Mouse (Mus musculus) small intestine, adult 2 months (tissue): ENCODE results near the gene Zfp871. TPM values are rescaled to one million over a fixed set of nuclear protein-coding genes. Genes with fewer than 3 reads are reported as not detected.

ENCODE experiments used
- H3K27ac ChIP-seq: fragments of 200-500 bp; 2 replicates; pipeline ENCODE4 v1.5.1; 2012; ENCODE audit warnings: low read depth, low read length, control low read depth, inconsistent platforms; ENCODE audit not compliant: insufficient read depth
- H3K27me3 ChIP-seq: fragments of 200-500 bp; 2 replicates; pipeline ENCODE4 v1.6.1; 2012; ENCODE audit warnings: mild to moderate bottlenecking, moderate library complexity, low read length, inconsistent platforms; ENCODE audit not compliant: control insufficient read depth, insufficient read depth
- H3K36me3 ChIP-seq: fragments of 200-500 bp; 2 replicates; pipeline ENCODE4 v1.6.1; 2012; ENCODE audit warnings: mild to moderate bottlenecking, low read length, control low read depth, inconsistent platforms; ENCODE audit not compliant: control insufficient read depth, insufficient read depth
- H3K4me1 ChIP-seq: fragments of 200-500 bp; 2 replicates; pipeline ENCODE4 v1.6.1; 2012; ENCODE audit warnings: low read length, inconsistent platforms, mixed read lengths; ENCODE audit not compliant: control insufficient read depth, insufficient read depth, insufficient read length
- H3K4me3 ChIP-seq: fragments of 200-500 bp; 2 replicates; pipeline ENCODE4 v1.5.1; 2012; ENCODE audit warnings: low read depth, mild to moderate bottlenecking, control low read depth, inconsistent platforms, low read length, moderate library complexity
- CTCF ChIP-seq: fragments of 200-500 bp; IDR thresholded peaks from 2 replicates; pipeline ENCODE4 v1.5.1; 2012; ENCODE audit warnings: low read depth, mild to moderate bottlenecking, control low read depth, inconsistent platforms, low read length, moderate library complexity, mixed read lengths; ENCODE audit not compliant: insufficient replicate concordance, insufficient read length; ENCODE audit errors: extremely low read depth
- POLR2A ChIP-seq: fragments of 200-500 bp; IDR thresholded peaks from 2 replicates; pipeline ENCODE4 v1.6.1; 2012; ENCODE audit warnings: low read depth, mild to moderate bottlenecking, control low read depth, inconsistent platforms, low read length, moderate library complexity
- whole genome bisulfite sequencing: fragments of 180-500 bp; shearing (Covaris S2); methylation state at CpG from one replicate; pipeline ENCODE4 v1.1.7; 2018; 5-methylcytosine and 5-hydroxymethylcytosine counted together
- polyA plus RNA-seq: library from polyadenylated mRNA; depleted of rRNA; stranded (reverse); fragments of >200 nt; gene quantifications from 2 replicates; pipeline ENCODE4 v1.2.3, GENCODE M21; 2012

Gene Zfp871
- polyA plus RNA-seq, 1 experiment = 6.1 TPM

- TF ChIP-seq CTCF (no peak), POLR2A (no peak)
- H3K27ac ChIP-seq = no peak overlapping the region
- WGBS = 94% methylated on average over 3 of the region's 3 CpGs
- 0 out of 2 replicates have a peak, but pooled peaks cover 1% of the 10 kb centered on the region for H3K4me1 ChIP-seq
- peaks cover 48% of the 10 kb centered on the region for H3K36me3 ChIP-seq
- no peak overlapping the region for H3K4me3 ChIP-seq
- H3K27me3 ChIP-seq = no peaks in the 10 kb centered on the region
Observed at GRCm38 (mm10) chr17:32777564-32777963, 10.5 kb downstream of the Zfp871 start.

- TF ChIP-seq CTCF (no peak), POLR2A (no peak)
- Histone ChIP-seq H3K4me1 (no peaks in the 10 kb centered on the region), H3K27ac (no peak overlapping the region), H3K27me3 (no peaks in the 10 kb centered on the region), H3K4me3 (no peak overlapping the region), H3K36me3 (peaks cover 52% of the 10 kb centered on the region)
- WGBS = 41% methylated on average over 1 of the region's 1 CpGs
Observed at GRCm38 (mm10) chr17:32771213-32771612, 16.9 kb downstream of the Zfp871 start.

- Histone ChIP-seq H3K36me3 (peaks cover 26% of the 10 kb centered on the region), H3K27me3 (no peaks in the 10 kb centered on the region), H3K27ac (no peak overlapping the region), H3K4me1 (no peaks in the 10 kb centered on the region), H3K4me3 (no peak overlapping the region)
- WGBS = over 99% methylated on average over 2 of the region's 2 CpGs
- TF ChIP-seq CTCF (no peak), POLR2A (no peak)
Observed at GRCm38 (mm10) chr17:32766422-32766821, 21.7 kb downstream of the Zfp871 start.

GRCm38 (mm10) chr17:32757331-32757730 lies 30.8 kb downstream of the Zfp871 start:
- 57% methylated on average over 5 of the region's 5 CpGs for WGBS
- no peaks in the 10 kb centered on the region for H3K27me3 ChIP-seq
- no peak for TF ChIP-seq POLR2A
- TF ChIP-seq CTCF = no peak

GRCm38 (mm10) chr17:32753634-32754033 lies 34.5 kb downstream of the Zfp871 start:
- H3K4me1 ChIP-seq = no peaks in the 10 kb centered on the region
- no peaks in the 10 kb centered on the region for H3K27me3 ChIP-seq
- no peak overlapping the region for H3K4me3 ChIP-seq
- no peaks in the 10 kb centered on the region for H3K36me3 ChIP-seq
- 36% methylated on average over 12 of the region's 12 CpGs for WGBS
- no peak overlapping the region for H3K27ac ChIP-seq
- TF ChIP-seq CTCF = no peak
- TF ChIP-seq POLR2A = no peak

More at GRCm38 (mm10) chr17:32757331-32757730, 30.8 kb downstream of the Zfp871 start:
- Histone ChIP-seq H3K4me1 (no peaks in the 10 kb centered on the region), H3K27ac (no peak overlapping the region), H3K4me3 (no peak overlapping the region), H3K36me3 (no peaks in the 10 kb centered on the region)

DNA sequence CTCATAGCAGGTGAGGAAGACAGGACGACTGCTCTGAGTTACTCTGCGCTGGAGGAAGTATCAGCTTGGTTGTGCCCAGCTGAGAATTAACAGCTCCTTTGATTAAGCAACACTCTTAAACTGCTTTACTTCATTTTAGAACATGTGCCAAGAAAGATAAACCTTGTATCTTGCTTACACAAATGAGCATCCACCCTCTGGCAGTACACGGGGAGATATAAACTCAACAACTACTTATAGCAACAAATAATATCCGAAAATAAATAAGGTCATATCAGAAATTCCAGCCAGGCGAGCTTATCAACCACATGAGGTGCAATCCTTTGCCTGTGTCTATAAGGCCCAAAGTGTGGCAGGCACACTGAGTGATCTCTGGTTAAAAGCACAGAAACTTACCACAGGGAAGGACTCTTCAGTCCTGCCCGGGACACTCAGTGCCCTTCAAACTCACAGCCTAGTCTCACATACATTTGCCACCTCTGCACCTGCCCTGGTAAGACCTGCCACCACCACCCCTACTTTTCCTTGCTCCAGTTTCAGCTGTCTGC lies 35.2 kb downstream of the Zfp871 start:
- Histone ChIP-seq H3K27me3 (no peaks in the 10 kb centered on the region), H3K4me1 (no peaks in the 10 kb centered on the region), H3K4me3 (no peak overlapping the region), H3K27ac (no peak overlapping the region), H3K36me3 (no peaks in the 10 kb centered on the region)
- TF ChIP-seq CTCF (no peak), POLR2A (no peak)
- 23% methylated on average over 6 of the region's 6 CpGs for WGBS

GRCm38 (mm10) chr17:32750611-32751010 lies 37.5 kb downstream of the Zfp871 start:
- TF ChIP-seq POLR2A (no peak), CTCF (no peak)
- WGBS = 39% methylated on average over 5 of the region's 5 CpGs
- Histone ChIP-seq H3K27me3 (no peaks in the 10 kb centered on the region), H3K36me3 (no peaks in the 10 kb centered on the region), H3K27ac (no peak overlapping the region), H3K4me1 (no peaks in the 10 kb centered on the region), H3K4me3 (no peak overlapping the region)

DNA sequence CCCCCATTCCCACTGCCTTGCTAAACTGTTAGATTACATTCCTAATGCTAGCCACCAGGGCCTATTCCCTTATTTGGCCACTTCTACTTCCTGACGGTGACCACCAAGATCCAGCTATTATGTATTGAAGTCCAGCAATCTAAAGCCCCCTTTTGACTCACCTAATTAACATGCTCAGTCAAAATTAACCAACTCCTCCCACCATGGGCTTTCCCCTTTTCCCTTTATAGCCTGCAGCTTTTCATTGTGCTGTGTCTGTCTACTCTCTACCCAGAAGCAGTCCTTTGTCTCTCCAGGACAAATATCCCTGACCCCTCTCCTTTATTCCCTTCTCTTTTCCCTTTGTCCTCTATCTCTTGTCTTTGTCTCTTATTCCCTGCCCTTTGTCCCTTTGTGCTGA lies 47.0 kb downstream of the Zfp871 start:
- Histone ChIP-seq H3K27me3 (no peaks in the 10 kb centered on the region), H3K4me1 (no peaks in the 10 kb centered on the region), H3K27ac (no peak overlapping the region), H3K4me3 (no peak overlapping the region), H3K36me3 (no peaks in the 10 kb centered on the region)
- TF ChIP-seq POLR2A (no peak), CTCF (no peak)
- 56% methylated on average over 1 of the region's 1 CpGs for WGBS
